Mouse (Mus musculus): Measurements from ENCODE around the gene Snx13.

DNA sequence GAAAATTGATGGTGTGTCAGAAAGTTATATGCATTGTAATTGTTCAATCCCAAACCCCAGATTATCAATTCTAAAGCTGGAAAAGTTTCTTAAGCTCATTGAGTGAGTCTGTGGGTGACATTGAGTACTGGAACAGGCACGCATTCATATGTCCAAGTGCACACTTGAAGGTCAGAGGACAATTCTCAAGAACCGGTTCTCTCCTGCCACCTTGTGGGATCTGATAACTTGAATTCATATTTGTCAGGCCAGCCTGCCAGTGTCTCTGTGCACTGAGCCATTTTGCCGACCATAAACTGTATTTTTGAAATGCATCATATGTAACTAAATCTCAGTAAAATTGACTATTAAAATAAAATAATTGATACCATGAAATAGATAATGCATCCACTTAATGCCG, 114.7 kb downstream of the Snx13 start:
- TF ChIP-seq CTCF (IDR thresholded peaks at IDR 0.05; ENCODE audit: control insufficient read depth, insufficient read depth, insufficient read length) (no peak), USF1 (IDR thresholded peaks at IDR 0.05; ENCODE audit: low read depth) (no peak), MYOD1 (IDR thresholded peaks at IDR 0.05; ENCODE audit: control insufficient read depth, insufficient read length, low read depth) (no peak), MYOG (IDR thresholded peaks at IDR 0.05; ENCODE audit: control insufficient read depth, extremely low read depth, insufficient read length) (no peak), FOSL1 (IDR thresholded peaks at IDR 0.05; ENCODE audit: insufficient read depth, low read length, poor library complexity, severe bottlenecking) (no peak), MAX (IDR thresholded peaks at IDR 0.05) (no peak), CEBPB (IDR thresholded peaks at IDR 0.05; ENCODE audit: low read depth) (no peak)
